Mouse (Mus musculus) CH12.LX (cell line): ENCODE measurements around the gene Ednra.

Source experiments
- NRF1 ChIP-seq: IDR thresholded peaks from 2 replicates; pipeline ENCODE4 v1.6.1; 2014; ENCODE audit warnings: low read depth, mild to moderate bottlenecking, inconsistent platforms, low read length, improper control_type of control experiment, moderate library complexity
- USF2 ChIP-seq: conservative IDR thresholded peaks from 2 replicates; pipeline ENCODE4 v1.6.1; 2011; ENCODE audit warnings: low read depth, low read length, improper control_type of control experiment

GRCm38 (mm10) chr8:77629858-77630537, 94.3 kb downstream of the Ednra start:
- TF ChIP-seq USF2: no peak
- 0 out of 2 replicates have a peak, but pooled peaks have one; percentile 24 for TF ChIP-seq NRF1
